Mouse (Mus musculus) forelimb bud, embryonic 11.5 days (tissue): ENCODE data around the gene Kcnq2.

Experiments used
- DNase-seq: peaks from one replicate; pipeline ENCODE4 v3.0.0-alpha.2; 2012; ENCODE audit warnings: low read depth, low spot score

Kcnq2 gene

DNA sequence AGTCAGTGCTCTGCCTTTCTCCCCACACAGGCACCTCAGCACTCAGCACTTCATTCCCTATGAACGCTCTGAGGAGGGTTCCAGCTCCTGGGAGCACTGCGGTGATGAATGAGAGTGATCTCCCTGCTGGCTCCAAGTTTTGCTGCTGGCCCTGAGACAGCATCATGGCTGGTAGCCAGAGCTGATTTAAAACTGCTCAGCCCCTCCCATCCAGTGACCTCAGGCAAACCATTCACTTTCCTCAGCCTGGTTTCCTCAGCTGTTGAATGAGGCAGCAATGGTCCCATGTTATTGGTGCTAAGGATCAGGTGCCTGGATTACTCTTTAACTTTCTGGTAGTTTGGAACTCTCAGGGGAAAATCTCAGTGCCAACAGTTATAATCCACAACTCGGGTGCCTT lies 91.7 kb downstream of the Kcnq2 start, which contains the start of gene Chrna4:
Chrna4 (minus strand) TSS at position 110 of the 400 bp plus-strand sequence.
- no peak for DNase-seq

DNA sequence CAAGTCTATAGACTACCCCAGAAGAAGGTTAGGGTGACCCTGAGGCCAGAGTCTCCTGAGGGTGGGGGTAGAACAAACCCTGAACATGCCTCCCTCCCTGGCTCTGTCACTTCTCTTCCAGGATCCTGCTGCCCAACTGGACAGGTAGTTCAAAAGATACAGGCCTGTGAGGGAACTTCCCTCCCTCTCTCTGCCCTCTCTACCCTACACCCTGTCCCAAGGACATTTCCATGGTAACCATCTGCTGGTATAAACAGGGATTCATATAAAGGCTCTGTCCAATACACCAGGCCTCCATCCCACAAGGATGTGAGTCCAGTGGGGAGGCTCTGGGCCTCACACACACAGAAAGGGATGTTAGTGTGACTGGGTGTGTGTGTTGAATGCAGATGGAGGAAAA lies 92.7 kb downstream of the Kcnq2 start:
- DNase-seq = no peak

GRCm38 (mm10) chr2:181041941-181042340 lies 93.2 kb downstream of the Kcnq2 start:
- DNase-seq = no peak

- peak; percentile 19 for DNase-seq
Measured at GRCm38 (mm10) chr2:181039356-181039680, 95.8 kb downstream of the Kcnq2 start.

DNA sequence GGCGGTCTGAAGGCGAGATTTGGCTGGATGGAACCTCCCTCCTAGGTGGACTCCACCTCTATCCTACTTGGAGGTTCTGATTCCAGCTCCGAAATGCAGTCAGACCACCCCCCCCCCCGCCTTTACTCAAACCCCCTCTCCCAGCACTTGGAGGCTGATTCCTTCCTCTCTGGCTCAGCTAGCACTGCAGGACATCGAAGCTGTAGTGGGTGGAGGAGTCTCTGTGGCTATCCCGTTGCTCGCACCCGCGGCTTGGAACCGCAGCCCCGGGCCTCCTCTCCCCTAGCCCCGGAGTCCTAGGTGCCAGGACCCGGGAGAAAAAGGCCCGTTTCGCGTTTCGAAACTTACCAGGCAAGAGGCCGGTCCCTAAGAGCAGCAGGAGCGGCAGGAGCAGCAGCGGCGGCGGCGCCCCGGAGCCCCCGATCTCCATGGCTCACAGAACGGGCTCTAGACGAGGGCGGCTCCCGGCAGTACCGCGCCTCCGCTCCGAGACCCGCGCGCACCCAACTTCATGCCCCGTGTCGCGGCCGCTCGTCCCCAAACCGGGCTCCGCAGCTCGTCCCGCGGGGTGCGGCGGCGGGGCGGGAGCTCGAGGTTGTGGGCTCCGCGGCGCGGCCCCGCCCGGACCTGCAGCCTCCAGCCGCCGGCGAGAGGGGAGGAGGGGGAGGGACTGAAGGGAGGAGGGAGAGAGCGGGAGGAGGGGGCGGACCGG lies 96.3 kb downstream of the Kcnq2 start:
- DNase-seq = peak; percentile 46

- DNase-seq = no peak
Measured at GRCm38 (mm10) chr2:181036561-181036960, 98.5 kb downstream of the Kcnq2 start.

GRCm38 (mm10) chr2:181035186-181035585 lies 99.9 kb downstream of the Kcnq2 start:
- no peak for DNase-seq

GRCm38 (mm10) chr2:181033310-181033709 lies 101.8 kb downstream of the Kcnq2 start:
- no peak for DNase-seq

- DNase-seq = peak; percentile 23
Measured at GRCm38 (mm10) chr2:181032407-181032806, 102.7 kb downstream of the Kcnq2 start.

DNA sequence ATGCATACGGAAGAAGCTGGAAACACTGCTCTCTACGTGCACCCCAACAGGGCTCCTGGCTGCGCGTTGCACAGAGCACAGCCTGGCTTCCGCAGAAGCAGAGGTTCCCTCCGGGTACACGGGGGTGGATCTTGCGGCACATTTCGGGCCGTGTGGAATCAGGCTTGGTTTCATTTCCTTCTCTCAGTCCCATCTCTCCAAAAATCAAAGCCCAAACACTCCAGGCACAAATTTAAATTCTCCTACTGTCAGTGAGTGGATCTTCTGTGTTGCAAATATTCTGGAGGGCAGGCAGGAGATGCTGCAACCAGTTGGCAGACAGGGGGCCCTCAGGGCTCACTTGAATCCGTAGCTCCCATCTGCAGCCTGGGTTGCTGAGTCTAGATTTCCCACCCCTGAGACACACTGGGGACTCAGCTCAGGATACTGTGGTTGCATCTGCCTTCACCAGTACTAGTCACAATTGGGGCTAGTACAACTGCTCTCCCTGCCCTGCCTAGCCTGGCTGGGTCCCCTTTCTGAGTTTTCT lies 103.6 kb downstream of the Kcnq2 start:
- DNase-seq = no peak
